Mouse (Mus musculus) E14TG2a.4 (cell line): Measurements from ENCODE around the gene Kdm5a.

Experiments used
- CTCF ChIP-seq: conservative IDR thresholded peaks from 2 replicates; pipeline ENCODE4 v1.5.1; 2014; ENCODE audit warnings: low read length
- NANOG ChIP-seq: IDR thresholded peaks from 2 replicates; pipeline ENCODE4 v1.6.1; 2014; ENCODE audit warnings: borderline replicate concordance, low read length, mixed read lengths

DNA sequence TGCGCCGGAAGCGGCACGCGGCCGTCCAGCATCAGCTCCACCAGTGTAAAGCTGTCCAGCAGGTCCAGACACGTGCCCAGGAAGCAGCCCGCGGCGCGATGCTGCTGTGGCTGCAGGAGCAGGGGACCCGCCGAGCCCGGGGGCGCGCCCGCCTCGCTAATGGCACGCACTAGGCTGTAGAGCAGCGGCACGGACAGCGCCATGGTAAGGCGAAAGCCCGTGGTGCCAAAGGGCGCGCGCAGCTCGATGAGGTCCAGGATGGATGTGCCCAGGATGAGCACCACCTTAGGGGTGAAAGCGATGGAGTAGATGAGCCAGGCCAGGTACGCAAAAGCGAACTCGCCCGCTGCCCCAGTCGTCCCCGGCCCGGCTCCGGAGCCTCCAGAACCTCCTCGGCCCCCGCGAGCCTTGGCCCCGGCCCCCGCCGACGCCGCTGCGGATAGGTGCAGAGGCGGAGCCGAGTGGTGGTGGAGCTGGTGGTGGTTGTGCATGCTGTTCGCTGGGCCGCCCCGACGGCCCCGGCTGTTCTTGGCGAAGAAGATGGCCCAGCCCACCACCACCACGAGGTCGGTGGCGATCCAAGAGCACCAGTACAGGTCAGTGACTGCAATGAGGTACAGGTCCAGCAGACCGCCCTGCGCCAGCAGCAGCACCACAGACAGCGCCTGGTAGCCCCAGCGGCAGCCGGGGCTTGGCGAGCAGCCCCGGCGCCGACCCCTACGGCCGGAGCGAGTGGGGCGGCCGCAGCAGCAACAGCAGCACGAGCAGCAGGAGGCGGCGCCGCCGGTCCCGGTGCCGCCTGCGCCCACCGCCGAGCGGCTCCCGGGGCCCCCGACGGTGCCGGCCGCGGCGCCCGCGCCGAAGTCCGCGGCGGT is 128.8 kb downstream of the Kdm5a start:
- TF ChIP-seq CTCF (no peak), NANOG (no peak)
